Mouse (Mus musculus) liver, postnatal 0 days (tissue): Measurements from ENCODE around the gene Arap1. TPM values are rescaled to one million over a fixed set of nuclear protein-coding genes. Genes with fewer than 3 reads are reported as not detected.

ENCODE experiments used
- ATAC-seq: fragments of 200-750 bp; cut with Nextera tagmentation; 2 replicates; pipeline ENCODE4 v1.8.0; 2017; ENCODE audit warnings: mild to moderate bottlenecking, moderate library complexity
- DNase-seq: peaks from one replicate; pipeline ENCODE4 v3.0.0-alpha.2; 2016
- H3K27ac ChIP-seq: fragments of 300-500 bp; sonication (generic); 2 replicates; pipeline ENCODE4 v1.5.1; 2014; ENCODE audit warnings: antibody characterized with exemption, moderate library complexity, mild to moderate bottlenecking, low read depth
- H3K27me3 ChIP-seq: fragments of 300-500 bp; sonication (generic); 2 replicates; pipeline ENCODE4 v1.6.1; 2014; ENCODE audit warnings: low read length, control low read depth, mixed read lengths; ENCODE audit not compliant: insufficient read depth
- H3K36me3 ChIP-seq: fragments of 300-500 bp; sonication (generic); replicated peaks from 2 replicates; pipeline ENCODE4 v1.6.1; 2014; ENCODE audit warnings: mild to moderate bottlenecking, control low read depth, low read length, moderate library complexity, mixed read lengths; ENCODE audit not compliant: insufficient read depth
- H3K4me1 ChIP-seq: fragments of 300-500 bp; sonication (generic); 2 replicates; pipeline ENCODE4 v1.6.1; 2014; ENCODE audit warnings: antibody characterized with exemption, mild to moderate bottlenecking, control low read depth; ENCODE audit not compliant: insufficient read depth
- H3K4me2 ChIP-seq: fragments of 300-500 bp; sonication (generic); 2 replicates; pipeline ENCODE4 v1.6.1; 2014; ENCODE audit warnings: low read depth, mild to moderate bottlenecking, low read length, moderate library complexity, mixed read lengths
- H3K4me3 ChIP-seq: fragments of 300-500 bp; sonication (generic); 2 replicates; pipeline ENCODE4 v1.5.1; 2014; ENCODE audit warnings: low read depth, low read length
- H3K9ac ChIP-seq: fragments of 300-500 bp; sonication (generic); replicated peaks from 2 replicates; pipeline ENCODE4 v1.6.1; 2014; ENCODE audit warnings: mild to moderate bottlenecking, moderate library complexity
- H3K9me3 ChIP-seq: fragments of 300-500 bp; sonication (generic); 2 replicates; pipeline ENCODE4 v1.6.1; 2016; ENCODE audit warnings: mild to moderate bottlenecking, control low read depth, low read length, mixed read lengths
- CTCF ChIP-seq: sonication (generic); IDR thresholded peaks from 2 replicates; pipeline ENCODE4 v1.5.1; 2016; ENCODE audit warnings: antibody characterized with exemption, low read depth
- EP300 ChIP-seq: IDR thresholded peaks from 2 replicates; pipeline ENCODE4 v1.6.1; 2016; ENCODE audit warnings: antibody characterized with exemption, low read depth, mild to moderate bottlenecking
- whole genome bisulfite sequencing: fragments of 180-500 bp; shearing (Covaris S2); extraction: QIAGEN DNeasy Blood & Tissue Kit; methylation state at CpG from one replicate; pipeline ENCODE4 v1.1.7; 2014; ENCODE audit not compliant: insufficient replicate concordance; 5-methylcytosine and 5-hydroxymethylcytosine counted together
- polyA plus RNA-seq: library from polyadenylated mRNA; unstranded; fragments of >200 nt; fragmentation: Nextera tagmentation; extraction: Ambion mirVana; gene quantifications from 2 replicates; pipeline ENCODE4 v1.2.1, GENCODE M21; 2015

Arap1 gene
- polyA plus RNA-seq, 1 experiment from 2014 or later = 18.1 TPM

DNA sequence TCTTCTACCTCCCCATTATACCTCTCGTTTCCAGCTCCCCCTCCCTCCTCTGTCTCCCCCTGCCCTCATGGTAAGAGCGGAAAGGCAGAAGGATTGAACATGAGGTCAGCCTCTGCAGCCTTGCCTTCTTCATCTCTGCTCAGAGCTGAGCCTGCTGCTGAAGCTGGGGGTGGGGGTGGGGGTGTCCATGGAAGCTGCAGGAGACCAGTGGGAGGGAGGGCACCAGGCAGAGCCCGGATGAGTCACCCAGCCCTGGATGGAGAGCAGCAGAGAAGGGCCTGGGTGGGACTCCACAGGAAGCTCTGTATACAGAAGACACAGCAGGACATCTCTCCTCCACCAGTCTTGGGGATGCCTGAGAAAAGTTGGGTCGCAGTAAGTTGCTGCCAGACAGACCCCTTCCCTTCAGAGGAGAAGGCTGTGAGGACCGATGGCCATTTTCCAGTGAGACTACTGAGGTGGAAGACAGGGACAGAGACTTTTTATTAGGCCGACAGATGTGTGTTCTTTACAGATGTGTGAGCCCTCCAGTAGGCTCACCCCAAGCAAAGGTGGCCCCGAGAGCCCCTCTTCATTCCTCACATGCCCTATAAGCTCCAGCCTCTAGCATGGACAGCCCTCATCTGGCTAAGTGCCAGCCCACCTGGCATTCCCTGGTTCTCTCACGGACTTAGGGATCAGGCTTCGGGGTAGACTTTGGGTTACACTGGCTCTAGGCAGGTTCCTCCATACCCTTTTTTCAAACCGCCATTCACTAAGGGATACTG, 17.6 kb upstream of the Arap1 start:
- no peaks in the 10 kb centered on the region for H3K9me3 ChIP-seq
- no peak overlapping the region for H3K4me3 ChIP-seq
- H3K4me2 ChIP-seq = no peak overlapping the region
- H3K27me3 ChIP-seq = no peaks in the 10 kb centered on the region
- peaks cover 12% of the 10 kb centered on the region for H3K36me3 ChIP-seq
- H3K4me1 ChIP-seq = peaks cover 22% of the 10 kb centered on the region
- DNase-seq (peak; percentile 31), ATAC-seq (no peak)
- WGBS = 75% methylated on average over 10 of the region's 10 CpGs
- no peak overlapping the region for H3K9ac ChIP-seq
- no peak for TF ChIP-seq EP300
- TF ChIP-seq CTCF = no peak
- H3K27ac ChIP-seq = peak overlapping the region; percentile 97

DNA sequence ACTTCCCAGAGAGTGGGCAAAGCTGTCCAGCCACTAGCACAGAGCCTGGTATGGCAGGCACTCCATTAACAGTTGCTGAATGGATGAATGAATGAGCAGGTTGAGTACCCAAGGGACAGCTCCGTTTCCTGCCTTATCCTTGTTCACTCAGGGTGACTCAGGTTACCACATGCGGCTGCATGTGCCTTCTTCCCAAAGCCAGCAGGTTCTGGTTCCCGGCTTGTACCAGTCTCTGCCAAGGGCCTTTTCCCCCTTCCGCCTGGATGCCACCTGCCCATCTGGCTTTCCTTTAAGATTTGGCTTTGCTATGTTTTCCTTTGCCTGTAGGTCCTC, 17.1 kb upstream of the Arap1 start:
- Histone ChIP-seq H3K36me3 (peaks cover 11% of the 10 kb centered on the region), H3K27me3 (no peaks in the 10 kb centered on the region), H3K9ac (no peak overlapping the region), H3K9me3 (no peaks in the 10 kb centered on the region), H3K27ac (peak overlapping the region; percentile 39; the same call in 1 of the 2 replicates), H3K4me2 (no peak overlapping the region), H3K4me3 (no peak overlapping the region), H3K4me1 (peaks cover 23% of the 10 kb centered on the region)
- DNase-seq (no peak), ATAC-seq (no peak)
- no peak for TF ChIP-seq CTCF
- no peak for TF ChIP-seq EP300
- WGBS = 73% methylated on average over 4 of the region's 4 CpGs

DNA sequence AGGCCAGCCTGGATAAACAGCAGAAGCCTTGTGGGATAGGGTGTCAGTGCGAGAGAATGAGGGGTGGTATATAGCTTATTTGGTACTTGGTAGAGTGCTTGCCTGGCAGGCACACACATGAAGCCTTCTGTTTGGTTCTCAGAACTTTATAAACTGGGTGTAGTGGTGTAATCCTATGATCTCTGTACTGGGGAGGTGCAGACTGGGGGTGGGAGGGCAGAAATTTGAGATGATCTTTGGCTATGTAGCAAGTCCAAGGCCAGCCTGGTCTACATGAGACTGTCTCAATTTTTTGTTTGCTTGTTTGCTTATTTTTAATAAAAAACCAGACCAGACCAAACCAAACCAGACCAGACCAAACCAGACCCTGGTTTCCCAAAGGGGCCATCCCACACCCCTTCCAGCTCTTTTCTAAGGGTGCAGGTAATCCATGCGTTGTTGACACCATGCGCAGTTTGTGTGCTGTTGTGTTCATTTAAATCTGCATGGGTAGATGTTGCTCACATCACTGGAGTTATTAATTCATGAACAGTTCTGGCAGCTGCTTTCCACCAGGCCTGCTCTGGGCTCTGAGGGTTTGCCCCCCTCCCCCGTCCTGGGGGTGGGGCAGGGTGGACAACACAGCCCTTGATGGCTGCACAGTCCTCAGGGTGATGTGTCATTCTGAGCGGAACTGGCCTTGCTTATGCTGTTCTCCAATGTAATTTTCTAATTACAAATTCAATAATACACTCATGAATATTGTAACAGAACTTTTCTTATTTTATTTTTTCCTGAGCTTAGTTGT, 15.6 kb upstream of the Arap1 start:
- Histone ChIP-seq H3K4me2 (no peak overlapping the region), H3K9ac (no peak overlapping the region; the same call in 1 of the 2 replicates), H3K4me1 (peaks cover 23% of the 10 kb centered on the region), H3K27me3 (no peaks in the 10 kb centered on the region), H3K36me3 (peaks cover 19% of the 10 kb centered on the region), H3K27ac (peak overlapping the region; percentile 66), H3K9me3 (no peaks in the 10 kb centered on the region), H3K4me3 (no peak overlapping the region)
- TF ChIP-seq CTCF (no peak), EP300 (0 out of 2 replicates have a peak, but pooled peaks have one; percentile 31)
- ATAC-seq (peak; percentile 68), DNase-seq (peak; percentile 23)
- 80% methylated on average over 5 of the region's 5 CpGs for WGBS

GRCm38 (mm10) chr7:101335228-101335627, 12.6 kb upstream of the Arap1 start:
- Histone ChIP-seq H3K27ac (no peak overlapping the region), H3K4me1 (peaks cover 16% of the 10 kb centered on the region)
- 79% methylated on average over 2 of the region's 2 CpGs for WGBS

GRCm38 (mm10) chr7:101336686-101337085, 11.2 kb upstream of the Arap1 start:
- Histone ChIP-seq H3K27ac (no peak overlapping the region), H3K4me3 (no peak overlapping the region), H3K36me3 (peaks cover 24% of the 10 kb centered on the region), H3K9me3 (no peaks in the 10 kb centered on the region), H3K9ac (no peak overlapping the region), H3K4me2 (no peak overlapping the region), H3K4me1 (peaks cover 24% of the 10 kb centered on the region), H3K27me3 (no peaks in the 10 kb centered on the region)
- ATAC-seq (no peak), DNase-seq (no peak)
- TF ChIP-seq EP300 (no peak), CTCF (no peak)
- WGBS = 81% methylated on average over 3 of the region's 3 CpGs

More at GRCm38 (mm10) chr7:101335228-101335627, 12.6 kb upstream of the Arap1 start:
- no peaks in the 10 kb centered on the region for H3K9me3 ChIP-seq
- DNase-seq (no peak), ATAC-seq (no peak)
- no peak overlapping the region for H3K4me2 ChIP-seq
- TF ChIP-seq CTCF (no peak), EP300 (no peak)
- H3K9ac ChIP-seq = no peak overlapping the region
- H3K4me3 ChIP-seq = no peak overlapping the region
- H3K27me3 ChIP-seq = no peaks in the 10 kb centered on the region
- H3K36me3 ChIP-seq = peaks cover 29% of the 10 kb centered on the region

- Histone ChIP-seq H3K36me3 (peaks cover 28% of the 10 kb centered on the region), H3K4me1 (peaks cover 28% of the 10 kb centered on the region), H3K4me3 (no peak overlapping the region), H3K9me3 (no peaks in the 10 kb centered on the region), H3K4me2 (no peak overlapping the region), H3K9ac (no peak overlapping the region), H3K27me3 (no peaks in the 10 kb centered on the region), H3K27ac (no peak overlapping the region)
- DNase-seq = no peak
- ATAC-seq = no peak
- WGBS = 76% methylated on average over 3 of the region's 3 CpGs
- TF ChIP-seq CTCF (no peak), EP300 (no peak)
Observed at GRCm38 (mm10) chr7:101337401-101337800, 10.5 kb upstream of the Arap1 start.
